Mouse (Mus musculus) kidney, postnatal 25 days (tissue): ENCODE measurements at regions not wholly inside any gene's neighbourhood (a gene's known extent, or its start where the extent isn't known, plus 50 kb on each side); places are given as distances from the start of the nearest gene placed in this dataset.

Experiments used
- DNase-seq, 2 experiments: peaks; one replicate each; pipeline ENCODE4 v3.0.0; 2021; ENCODE audit warnings: mixed read lengths in 2 of 2

DNA sequence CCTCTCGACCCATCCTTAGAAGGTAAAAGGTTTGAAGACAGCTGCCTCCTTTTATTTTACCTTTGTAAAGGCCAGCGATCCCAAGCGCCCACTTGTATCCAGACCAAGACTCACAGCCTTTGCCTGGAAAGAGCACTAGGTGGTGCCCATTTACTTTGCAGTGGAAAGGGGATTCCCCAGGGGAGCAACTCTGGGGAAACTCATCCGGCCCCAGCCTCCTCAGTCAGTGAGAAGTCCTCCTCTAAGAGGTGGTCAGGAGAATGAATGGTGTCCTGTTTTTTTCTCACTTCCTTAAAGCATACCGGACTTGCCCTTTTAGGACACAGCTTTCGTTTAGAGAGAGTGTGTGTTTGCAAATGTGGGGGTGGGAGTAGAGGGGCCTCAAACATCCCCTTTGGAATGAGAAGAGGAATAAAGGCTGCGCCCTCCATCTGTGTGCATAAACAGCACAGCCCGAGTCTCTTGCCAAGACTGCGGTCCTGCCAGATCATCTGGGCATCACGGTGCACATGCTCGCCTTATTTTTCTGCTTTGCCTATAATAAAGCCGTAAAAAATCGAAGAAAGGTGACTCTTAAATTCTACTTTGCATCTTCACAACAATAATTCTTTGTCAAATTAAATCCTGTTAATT lies 57.5 kb upstream of the Etaa1 start:
- peak; percentile 35 to 50 for DNase-seq

GRCm38 (mm10) chr11:18008140-18008539 lies 54.5 kb upstream of the Etaa1 start:
- DNase-seq = no peak
